Mouse (Mus musculus) E14TG2a.4 (cell line): ENCODE data around the gene Zfp62.

Experiments
- H3K27me3 ChIP-seq: 2 replicates; pipeline ENCODE4 v1.6.1; 2014; ENCODE audit warnings: low read length, control low read depth; ENCODE audit not compliant: insufficient read depth
- H3K36me3 ChIP-seq: 2 replicates; pipeline ENCODE4 v1.6.1; 2014; ENCODE audit warnings: low read length, control low read depth; ENCODE audit not compliant: insufficient read depth
- H3K4me1 ChIP-seq: replicated peaks from 2 replicates; pipeline ENCODE4 v1.6.1; 2014; ENCODE audit warnings: low read depth, low read length, control low read depth
- H3K4me3 ChIP-seq: replicated peaks from 2 replicates; pipeline ENCODE4 v1.5.1; 2014; ENCODE audit warnings: mild to moderate bottlenecking, low read length
- H3K9me3 ChIP-seq: 2 replicates; pipeline ENCODE4 v1.6.1; 2014; ENCODE audit warnings: low read length, control low read depth
- CTCF ChIP-seq: conservative IDR thresholded peaks from 2 replicates; pipeline ENCODE4 v1.5.1; 2014; ENCODE audit warnings: low read length
- NANOG ChIP-seq: IDR thresholded peaks from 2 replicates; pipeline ENCODE4 v1.6.1; 2014; ENCODE audit warnings: borderline replicate concordance, low read length, mixed read lengths
- POU5F1 ChIP-seq: IDR thresholded peaks from 2 replicates; pipeline ENCODE4 v1.6.1; 2014; ENCODE audit warnings: low read length, borderline replicate concordance

Gene Zfp62

GRCm38 (mm10) chr11:49224455-49224854 is 21.4 kb downstream of the Zfp62 start:
- Histone ChIP-seq H3K36me3 (no peaks in the 10 kb centered on the region), H3K27me3 (no peaks in the 10 kb centered on the region; the same call in 1 of the 2 replicates), H3K4me1 (no peaks in the 10 kb centered on the region), H3K4me3 (no peak overlapping the region), H3K9me3 (no peaks in the 10 kb centered on the region)
- no peak for TF ChIP-seq POU5F1
- TF ChIP-seq CTCF, result no peak
- no peak for TF ChIP-seq NANOG

GRCm38 (mm10) chr11:49232781-49233180 is 29.7 kb downstream of the Zfp62 start:
- H3K4me1 ChIP-seq, result no peaks in the 10 kb centered on the region
- TF ChIP-seq POU5F1 (no peak), NANOG (no peak), CTCF (no peak)

GRCm38 (mm10) chr11:49235459-49236207 is 32.5 kb downstream of the Zfp62 start:
- Histone ChIP-seq H3K27me3 (peaks cover 3% of the 10 kb centered on the region; the same call in 1 of the 2 replicates), H3K36me3 (no peaks in the 10 kb centered on the region), H3K9me3 (no peaks in the 10 kb centered on the region), H3K4me1 (no peaks in the 10 kb centered on the region), H3K4me3 (no peak overlapping the region)
- TF ChIP-seq NANOG (no peak), POU5F1 (no peak), CTCF (no peak)

More at GRCm38 (mm10) chr11:49232781-49233180, 29.7 kb downstream of the Zfp62 start:
- Histone ChIP-seq H3K9me3 (no peaks in the 10 kb centered on the region), H3K27me3 (peaks cover 3% of the 10 kb centered on the region; the same call in 1 of the 2 replicates), H3K36me3 (no peaks in the 10 kb centered on the region), H3K4me3 (no peak overlapping the region)

- no peak overlapping the region for H3K4me3 ChIP-seq
- no peaks in the 10 kb centered on the region for H3K4me1 ChIP-seq
- no peaks in the 10 kb centered on the region for H3K9me3 ChIP-seq
- TF ChIP-seq POU5F1 (no peak), CTCF (no peak), NANOG (no peak)
- peaks cover 3% of the 10 kb centered on the region; the same call in 1 of the 2 replicates for H3K27me3 ChIP-seq
- no peaks in the 10 kb centered on the region for H3K36me3 ChIP-seq
Observed at GRCm38 (mm10) chr11:49236891-49237290, 33.8 kb downstream of the Zfp62 start.

GRCm38 (mm10) chr11:49237532-49237931 is 34.4 kb downstream of the Zfp62 start:
- peaks cover 3% of the 10 kb centered on the region; the same call in 1 of the 2 replicates for H3K27me3 ChIP-seq

GRCm38 (mm10) chr11:49240310-49240709 is 37.2 kb downstream of the Zfp62 start:
- no peaks in the 10 kb centered on the region for H3K36me3 ChIP-seq
- no peaks in the 10 kb centered on the region; the same call in 1 of the 2 replicates for H3K27me3 ChIP-seq
- no peak for TF ChIP-seq POU5F1
- TF ChIP-seq NANOG, result no peak
- TF ChIP-seq CTCF, result no peak
- no peaks in the 10 kb centered on the region for H3K9me3 ChIP-seq
- H3K4me1 ChIP-seq, result peaks cover 19% of the 10 kb centered on the region
- H3K4me3 ChIP-seq, result no peak overlapping the region

More at GRCm38 (mm10) chr11:49237532-49237931, 34.4 kb downstream of the Zfp62 start:
- Histone ChIP-seq H3K4me3 (no peak overlapping the region), H3K4me1 (peaks cover 3% of the 10 kb centered on the region), H3K9me3 (no peaks in the 10 kb centered on the region), H3K36me3 (no peaks in the 10 kb centered on the region)
- TF ChIP-seq POU5F1, result no peak
- no peak for TF ChIP-seq CTCF
- no peak for TF ChIP-seq NANOG

GRCm38 (mm10) chr11:49240874-49241273 is 37.8 kb downstream of the Zfp62 start:
- H3K4me1 ChIP-seq, result peaks cover 25% of the 10 kb centered on the region
- TF ChIP-seq CTCF (no peak), POU5F1 (no peak), NANOG (no peak)

GRCm38 (mm10) chr11:49241471-49241870 is 38.4 kb downstream of the Zfp62 start:
- TF ChIP-seq POU5F1 (no peak), CTCF (no peak), NANOG (no peak)
- no peaks in the 10 kb centered on the region; the same call in 1 of the 2 replicates for H3K27me3 ChIP-seq
- no peak overlapping the region for H3K4me3 ChIP-seq
- no peaks in the 10 kb centered on the region for H3K9me3 ChIP-seq
- H3K36me3 ChIP-seq, result no peaks in the 10 kb centered on the region
- peaks cover 31% of the 10 kb centered on the region for H3K4me1 ChIP-seq

More at GRCm38 (mm10) chr11:49240874-49241273, 37.8 kb downstream of the Zfp62 start:
- no peaks in the 10 kb centered on the region for H3K9me3 ChIP-seq
- H3K4me3 ChIP-seq, result no peak overlapping the region
- no peaks in the 10 kb centered on the region for H3K36me3 ChIP-seq
- no peaks in the 10 kb centered on the region; the same call in 1 of the 2 replicates for H3K27me3 ChIP-seq

GRCm38 (mm10) chr11:49242944-49243626 is 40.0 kb downstream of the Zfp62 start:
- no peaks in the 10 kb centered on the region for H3K9me3 ChIP-seq
- no peaks in the 10 kb centered on the region for H3K36me3 ChIP-seq
- peak overlapping the region; percentile 84 for H3K4me3 ChIP-seq
- TF ChIP-seq NANOG (no peak), POU5F1 (no peak), CTCF (no peak)
- H3K4me1 ChIP-seq, result peaks cover 47% of the 10 kb centered on the region
- H3K27me3 ChIP-seq, result no peaks in the 10 kb centered on the region
